Mouse (Mus musculus) embryonic facial prominence, embryonic 10.5 days (tissue): ENCODE results near the gene Usp36. TPM values are rescaled to one million over a fixed set of nuclear protein-coding genes. Genes with fewer than 3 reads are reported as not detected.
A peak's percentile ranks its signal among the peaks of the same experiment; 100 is the strongest.

ENCODE experiments used
- DNase-seq: peaks from one replicate; pipeline ENCODE4 v3.0.0-alpha.2; 2017; ENCODE audit warnings: low spot score
- H3K27ac ChIP-seq: fragments of 300-500 bp; sonication (generic); replicated peaks from 2 replicates; pipeline ENCODE4 v1.5.1; 2016; ENCODE audit warnings: mild to moderate bottlenecking
- H3K27me3 ChIP-seq: fragments of 300-500 bp; sonication (generic); replicated peaks from 2 replicates; pipeline ENCODE4 v1.6.1; 2016; ENCODE audit warnings: low read depth, mild to moderate bottlenecking; ENCODE audit not compliant: poor library complexity, severe bottlenecking
- H3K36me3 ChIP-seq: fragments of 300-500 bp; sonication (generic); replicated peaks from 2 replicates; pipeline ENCODE4 v1.6.1; 2016; ENCODE audit warnings: mild to moderate bottlenecking, moderate library complexity
- H3K4me1 ChIP-seq: fragments of 300-500 bp; sonication (generic); 2 replicates; pipeline ENCODE4 v1.6.1; 2016
- H3K4me3 ChIP-seq: fragments of 300-500 bp; sonication (generic); 2 replicates; pipeline ENCODE4 v1.5.1; 2016; ENCODE audit warnings: mild to moderate bottlenecking, moderate library complexity
- H3K9me3 ChIP-seq: fragments of 300-500 bp; sonication (generic); 2 replicates; pipeline ENCODE4 v1.6.1; 2016; ENCODE audit warnings: mild to moderate bottlenecking
- WGBS: fragments of 180-500 bp; shearing (Covaris S2); methylation state at CpG from one replicate; pipeline ENCODE4 v1.1.7; 2016; 5-methylcytosine and 5-hydroxymethylcytosine counted together
- polyA plus RNA-seq: library from polyadenylated mRNA; unstranded; fragments of >200 nt; fragmentation: Nextera tagmentation; extraction: Ambion mirVana; gene quantifications from 2 replicates; pipeline ENCODE4 v1.2.1, GENCODE M21; 2016

The Usp36 gene
- polyA plus RNA-seq, 1 experiment from 2014 or later, result 24.1 TPM

- 59% methylated on average over 6 of the region's 6 CpGs for WGBS
- Histone ChIP-seq H3K4me1 (peaks cover 24% of the 10 kb centered on the region), H3K9me3 (no peaks in the 10 kb centered on the region), H3K27ac (no peak overlapping the region), H3K27me3 (no peaks in the 10 kb centered on the region), H3K36me3 (peaks cover 4% of the 10 kb centered on the region), H3K4me3 (no peak overlapping the region)
- no peak for DNase-seq
These were observed 2.6 kb upstream of the Usp36 start for GRCm38 (mm10) chr11:118292671-118293070.

DNA sequence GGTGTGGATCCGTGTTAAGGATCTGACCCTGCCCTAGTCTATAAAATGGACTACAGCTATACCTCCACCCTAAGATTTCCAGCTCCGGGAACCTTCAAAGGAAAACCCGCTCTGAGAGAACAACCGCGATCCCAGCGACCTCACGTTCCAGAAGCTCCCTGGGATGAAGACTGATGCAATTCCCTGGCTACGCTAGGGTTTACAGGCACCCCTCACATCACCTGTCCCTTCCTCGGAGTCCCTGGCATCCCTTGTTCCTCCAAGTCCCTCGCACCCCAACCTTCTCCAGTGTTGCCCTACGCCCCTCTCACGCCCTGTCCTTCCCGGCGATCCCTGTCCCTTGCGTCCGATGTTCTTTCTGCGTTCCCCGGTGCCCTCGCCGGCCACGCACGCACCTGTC, 482 bp downstream of the Usp36 start:
- Histone ChIP-seq H3K9me3 (no peaks in the 10 kb centered on the region), H3K4me3 (peak overlapping the region; percentile 97), H3K36me3 (peaks cover 32% of the 10 kb centered on the region), H3K27me3 (no peaks in the 10 kb centered on the region), H3K4me1 (peaks cover 24% of the 10 kb centered on the region), H3K27ac (peak overlapping the region; percentile 92)
- WGBS, result under 1% methylated on average over 22 of the region's 22 CpGs
- no peak for DNase-seq

DNA sequence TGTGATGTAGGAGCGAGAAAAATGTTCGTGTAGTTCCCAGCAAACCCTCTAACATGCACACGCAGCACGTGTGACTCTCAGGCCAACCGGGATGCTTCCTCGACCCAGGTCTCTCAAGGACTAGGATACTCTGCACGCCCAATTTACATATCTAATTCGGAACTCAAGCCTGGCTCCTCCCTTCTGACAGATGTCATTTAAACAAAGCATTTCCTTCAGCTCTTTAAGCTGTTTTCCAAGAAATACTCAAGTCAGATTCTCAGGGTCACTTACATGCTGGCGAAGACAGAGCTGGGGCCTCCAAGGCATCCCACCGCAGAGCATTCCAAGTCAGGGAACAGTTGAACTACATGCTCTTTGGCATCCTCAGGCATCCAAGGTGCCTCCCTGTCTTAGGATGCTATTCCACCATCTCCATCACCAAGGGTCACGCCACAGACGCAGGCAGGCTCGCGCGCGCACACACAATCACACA, 970 bp downstream of the Usp36 start:
- peaks cover 37% of the 10 kb centered on the region for H3K36me3 ChIP-seq
- peaks cover 24% of the 10 kb centered on the region for H3K4me1 ChIP-seq
- peak overlapping the region; percentile 97 for H3K4me3 ChIP-seq
- H3K9me3 ChIP-seq, result no peaks in the 10 kb centered on the region
- no peaks in the 10 kb centered on the region for H3K27me3 ChIP-seq
- H3K27ac ChIP-seq, result peak overlapping the region; percentile 92
- DNase-seq, result peak; percentile 41
- 2% methylated on average over 16 of the region's 16 CpGs for WGBS

GRCm38 (mm10) chr11:118287573-118287972, 2.5 kb downstream of the Usp36 start:
- no peaks in the 10 kb centered on the region for H3K27me3 ChIP-seq
- 96% methylated on average over 9 of the region's 9 CpGs for WGBS
- no peak overlapping the region for H3K27ac ChIP-seq
- peaks cover 52% of the 10 kb centered on the region for H3K36me3 ChIP-seq
- peaks cover 24% of the 10 kb centered on the region for H3K4me1 ChIP-seq
- no peak overlapping the region for H3K4me3 ChIP-seq
- no peaks in the 10 kb centered on the region for H3K9me3 ChIP-seq
- no peak for DNase-seq

GRCm38 (mm10) chr11:118286434-118286833, 3.6 kb downstream of the Usp36 start:
- H3K4me1 ChIP-seq, result peaks cover 24% of the 10 kb centered on the region
- DNase-seq, result no peak
- H3K36me3 ChIP-seq, result peaks cover 64% of the 10 kb centered on the region
- H3K4me3 ChIP-seq, result no peak overlapping the region
- H3K27me3 ChIP-seq, result no peaks in the 10 kb centered on the region
- H3K9me3 ChIP-seq, result no peaks in the 10 kb centered on the region
- H3K27ac ChIP-seq, result no peak overlapping the region
- 92% methylated on average over 9 of the region's 9 CpGs for WGBS

DNA sequence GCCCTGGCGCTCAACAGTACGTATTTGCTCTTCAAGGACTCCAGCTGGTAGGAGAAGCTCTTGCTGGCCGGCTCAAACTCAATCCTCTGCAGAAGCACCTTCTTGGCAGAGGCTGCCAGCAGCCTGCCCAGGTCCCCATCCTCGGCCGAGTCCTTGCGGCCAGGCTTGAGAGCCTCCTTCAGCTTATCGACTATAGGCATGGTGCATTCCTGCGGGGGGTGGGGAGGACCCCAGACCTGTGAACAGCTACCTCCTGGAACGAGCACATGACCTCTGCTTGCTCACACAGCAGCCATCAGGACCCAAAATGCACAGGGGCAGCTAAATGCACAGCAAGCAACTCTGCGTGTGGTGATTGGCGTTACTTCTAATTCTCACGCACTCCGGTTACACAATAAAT, 4.3 kb downstream of the Usp36 start:
- Histone ChIP-seq H3K27ac (no peak overlapping the region), H3K4me1 (peaks cover 21% of the 10 kb centered on the region), H3K4me3 (no peak overlapping the region), H3K36me3 (peaks cover 70% of the 10 kb centered on the region), H3K9me3 (no peaks in the 10 kb centered on the region), H3K27me3 (no peaks in the 10 kb centered on the region)
- DNase-seq, result no peak
- 95% methylated on average over 13 of the region's 13 CpGs for WGBS

DNA sequence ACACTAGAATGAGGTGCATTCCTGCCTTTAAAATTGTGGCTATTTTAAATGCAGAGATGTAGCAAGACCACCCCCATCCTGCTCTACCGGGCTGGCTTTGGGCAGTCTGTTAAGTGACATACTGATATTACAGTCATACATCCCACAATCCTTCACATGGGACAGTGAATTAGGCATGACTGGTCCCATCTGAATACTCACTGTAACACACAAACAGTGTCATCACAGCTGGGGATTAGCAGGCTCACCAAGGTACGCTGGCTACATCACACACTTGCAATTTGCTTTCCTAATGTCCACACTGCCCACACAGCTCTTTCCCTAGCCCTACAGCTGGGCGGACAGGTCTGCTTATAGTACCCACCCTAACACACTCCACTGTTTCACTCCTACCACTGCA, 9.8 kb downstream of the Usp36 start:
- Histone ChIP-seq H3K4me1 (no peaks in the 10 kb centered on the region), H3K4me3 (no peak overlapping the region), H3K27me3 (no peaks in the 10 kb centered on the region), H3K36me3 (peaks cover 100% of the 10 kb centered on the region), H3K9me3 (no peaks in the 10 kb centered on the region), H3K27ac (no peak overlapping the region)
- DNase-seq, result no peak
- WGBS, result 91% methylated on average over 3 of the region's 3 CpGs

DNA sequence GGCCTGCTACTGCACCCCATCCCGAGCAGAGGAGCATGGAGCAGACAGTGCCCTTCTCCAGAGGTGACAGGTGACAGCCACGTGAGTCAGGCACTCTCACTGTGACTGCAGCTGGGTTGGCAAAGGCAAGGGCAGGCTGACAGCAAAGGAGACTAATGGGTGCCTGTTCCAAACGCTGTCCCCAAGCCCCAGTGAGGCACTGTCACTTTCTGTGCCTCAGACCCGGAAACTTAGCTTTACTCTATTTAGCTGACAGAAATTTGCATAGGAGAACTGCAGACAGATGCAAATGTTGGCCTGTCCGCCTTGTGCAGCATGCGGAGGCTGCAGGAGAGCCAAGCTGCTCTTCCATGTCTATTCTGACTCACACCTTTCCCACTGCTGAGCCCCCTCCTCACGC, 13.7 kb downstream of the Usp36 start:
- H3K27ac ChIP-seq, result no peak overlapping the region
- no peaks in the 10 kb centered on the region for H3K9me3 ChIP-seq
- H3K36me3 ChIP-seq, result peaks cover 100% of the 10 kb centered on the region
- WGBS, result 93% methylated on average over 7 of the region's 7 CpGs
- H3K27me3 ChIP-seq, result no peaks in the 10 kb centered on the region
- no peak overlapping the region for H3K4me3 ChIP-seq
- no peaks in the 10 kb centered on the region for H3K4me1 ChIP-seq
- DNase-seq, result no peak

DNA sequence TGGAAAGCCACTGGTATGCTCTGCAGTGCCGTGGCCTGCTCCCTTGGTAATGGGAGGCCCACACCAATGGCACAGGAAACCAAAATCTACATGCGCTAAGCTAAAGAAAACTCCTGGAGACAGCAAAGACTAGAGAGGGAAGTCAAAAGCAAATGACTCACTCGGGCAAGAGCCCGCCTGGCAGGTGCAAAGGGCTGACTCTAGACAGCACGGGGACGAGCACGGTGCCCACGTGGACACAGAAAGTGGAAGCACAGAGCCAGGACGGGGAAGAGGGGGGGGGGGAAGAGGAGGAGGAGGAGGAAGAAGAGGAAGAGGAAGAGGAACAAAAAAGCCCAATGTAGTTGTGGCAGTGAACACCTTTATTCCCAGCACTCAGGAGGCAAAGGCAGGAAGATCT, 15.0 kb downstream of the Usp36 start:
- H3K4me3 ChIP-seq, result no peak overlapping the region
- no peak overlapping the region for H3K27ac ChIP-seq
- WGBS, result 91% methylated on average over 9 of the region's 9 CpGs
- H3K9me3 ChIP-seq, result no peaks in the 10 kb centered on the region
- H3K4me1 ChIP-seq, result no peaks in the 10 kb centered on the region
- peaks cover 99% of the 10 kb centered on the region for H3K36me3 ChIP-seq
- DNase-seq, result no peak
- H3K27me3 ChIP-seq, result no peaks in the 10 kb centered on the region

DNA sequence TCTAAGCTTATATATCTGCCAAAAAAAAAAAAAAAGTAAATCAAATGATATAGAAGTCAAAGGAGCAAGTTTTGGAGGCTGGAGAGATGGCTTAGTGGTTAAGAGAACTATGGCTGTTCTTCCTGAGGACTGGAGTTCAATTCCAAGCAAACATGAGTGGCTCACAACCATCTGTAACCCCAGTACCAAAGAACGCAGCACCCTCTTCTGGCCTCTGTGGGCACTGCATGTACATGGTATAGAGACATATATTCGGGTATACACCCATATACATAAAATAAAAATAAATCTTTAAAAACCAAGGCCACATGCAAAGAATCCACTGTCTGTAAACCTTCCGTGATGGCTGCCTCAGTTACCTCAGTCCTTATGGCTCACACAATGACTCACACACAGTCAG, 20.2 kb downstream of the Usp36 start:
- Histone ChIP-seq H3K27me3 (no peaks in the 10 kb centered on the region), H3K9me3 (no peaks in the 10 kb centered on the region), H3K27ac (no peak overlapping the region), H3K4me1 (no peaks in the 10 kb centered on the region), H3K36me3 (peaks cover 99% of the 10 kb centered on the region), H3K4me3 (no peak overlapping the region)
- WGBS, result 95% methylated on average over 3 of the region's 3 CpGs
- DNase-seq, result no peak

DNA sequence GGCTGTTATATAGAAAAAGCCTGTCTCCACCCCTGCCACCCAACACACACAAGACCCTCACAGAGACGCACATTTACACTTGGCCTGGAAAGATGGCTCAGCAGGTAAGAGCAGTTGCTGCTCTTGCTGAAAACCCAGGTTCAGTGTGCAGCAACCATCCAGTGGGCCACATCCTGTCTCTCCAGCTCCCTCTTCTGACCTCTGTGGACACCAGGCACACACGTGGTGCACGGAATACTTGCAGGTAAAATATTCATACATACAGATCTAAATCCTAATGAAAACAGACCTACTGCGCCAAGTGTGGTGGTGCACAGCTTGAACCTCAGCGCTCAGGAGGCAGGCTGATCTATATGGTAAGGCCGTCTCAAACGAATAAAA, 23.4 kb downstream of the Usp36 start:
- Histone ChIP-seq H3K4me3 (no peak overlapping the region), H3K36me3 (peaks cover 99% of the 10 kb centered on the region), H3K9me3 (no peaks in the 10 kb centered on the region), H3K27me3 (no peaks in the 10 kb centered on the region), H3K27ac (no peak overlapping the region), H3K4me1 (no peaks in the 10 kb centered on the region)
- 92% methylated on average over 7 of the region's 7 CpGs for WGBS
- DNase-seq, result no peak

GRCm38 (mm10) chr11:118266044-118266665, 23.9 kb downstream of the Usp36 start:
- Histone ChIP-seq H3K4me3 (no peak overlapping the region), H3K4me1 (no peaks in the 10 kb centered on the region), H3K36me3 (peaks cover 99% of the 10 kb centered on the region), H3K27ac (no peak overlapping the region), H3K9me3 (no peaks in the 10 kb centered on the region), H3K27me3 (no peaks in the 10 kb centered on the region)
- DNase-seq, result no peak
- WGBS, result 92% methylated on average over 10 of the region's 10 CpGs

DNA sequence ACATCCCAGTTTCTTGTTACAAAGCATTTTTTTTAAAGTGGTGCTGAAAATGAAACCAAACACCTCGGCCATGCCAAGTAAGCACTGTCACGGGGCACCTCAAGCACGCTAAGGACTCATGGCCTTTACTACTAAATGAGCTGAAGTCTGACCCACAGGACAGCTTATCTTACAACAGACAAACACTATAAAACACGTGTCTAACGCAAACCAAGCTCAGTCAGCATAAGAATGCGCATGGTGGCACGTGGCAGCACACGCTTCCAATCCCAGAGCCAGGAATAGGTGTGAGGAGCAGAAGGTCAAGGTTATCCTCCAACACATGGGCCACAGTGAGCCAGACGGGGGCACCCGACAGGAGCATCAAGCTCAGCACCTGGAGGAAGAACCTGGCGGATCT, 24.4 kb downstream of the Usp36 start:
- no peaks in the 10 kb centered on the region for H3K27me3 ChIP-seq
- no peaks in the 10 kb centered on the region for H3K9me3 ChIP-seq
- WGBS, result 90% methylated on average over 11 of the region's 11 CpGs
- no peaks in the 10 kb centered on the region for H3K4me1 ChIP-seq
- H3K36me3 ChIP-seq, result peaks cover 99% of the 10 kb centered on the region
- DNase-seq, result no peak
- no peak overlapping the region for H3K27ac ChIP-seq
- H3K4me3 ChIP-seq, result no peak overlapping the region
